Mouse (Mus musculus) spleen, postnatal 36 days (tissue): ENCODE measurements around the gene Irs1.

Experiments used
- DNase-seq, 2 experiments: peaks; one replicate each; pipeline ENCODE4 v3.0.0; 2022; ENCODE audit warnings: low spot score in 2 of 2, mixed read lengths in 1 of 2

The Irs1 gene

DNA sequence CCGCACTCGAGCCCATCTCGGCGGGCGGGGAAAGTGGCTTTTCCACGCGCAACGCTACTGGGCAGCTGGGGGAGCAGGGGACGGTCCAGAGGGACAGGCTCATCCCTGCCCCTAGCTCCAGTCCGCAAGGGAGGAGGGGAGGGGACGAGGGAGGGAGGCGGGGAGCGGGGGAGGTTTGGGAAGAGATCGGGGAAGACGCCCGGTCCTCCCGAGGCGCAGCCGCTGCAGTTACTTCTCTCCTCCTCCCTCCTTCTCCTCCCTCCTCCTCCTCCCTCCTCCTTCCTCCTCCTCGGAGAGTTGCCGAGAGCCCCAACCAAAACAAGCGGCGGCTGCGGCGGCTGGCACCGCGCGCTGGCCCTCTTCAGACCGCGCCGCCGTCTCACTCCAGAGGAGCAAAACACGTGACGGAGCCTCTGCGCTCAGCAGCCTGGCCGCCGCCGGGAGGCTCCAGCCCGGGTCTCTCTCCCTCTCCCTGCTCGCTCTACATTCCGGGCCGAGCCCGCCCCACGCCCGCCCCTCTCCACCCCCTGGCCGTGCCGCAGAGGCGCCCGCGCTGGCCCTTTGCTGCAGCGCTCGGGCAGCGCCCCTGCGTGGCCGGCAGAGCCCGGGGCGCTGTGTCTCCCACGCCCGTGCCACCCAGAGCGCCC is at the start of gene Irs1:
TSS of gene Irs1 (minus strand) at position 266 of the 647 bp plus-strand sequence.
- DNase-seq, result peak; percentile 29 to 44

DNA sequence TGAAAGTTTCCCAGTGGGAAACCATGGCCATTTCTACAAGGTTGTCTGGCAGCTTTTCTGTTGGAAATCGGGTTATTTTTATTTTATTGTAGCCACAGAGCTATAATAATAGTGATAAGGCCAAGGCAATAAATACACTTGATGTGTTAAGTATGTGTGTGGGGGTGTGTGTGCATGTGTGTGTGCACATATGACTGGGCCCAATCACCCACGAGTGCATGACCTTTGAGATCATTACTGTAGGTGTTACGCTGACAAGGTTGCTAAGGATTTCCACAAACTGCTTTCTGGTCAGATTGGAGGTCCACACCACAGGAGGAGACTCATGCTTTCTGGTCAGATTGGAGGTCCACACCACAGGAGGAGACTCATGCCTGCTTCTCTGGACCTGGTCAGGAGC is 43.3 kb upstream of the Irs1 start:
- DNase-seq, result no peak

DNA sequence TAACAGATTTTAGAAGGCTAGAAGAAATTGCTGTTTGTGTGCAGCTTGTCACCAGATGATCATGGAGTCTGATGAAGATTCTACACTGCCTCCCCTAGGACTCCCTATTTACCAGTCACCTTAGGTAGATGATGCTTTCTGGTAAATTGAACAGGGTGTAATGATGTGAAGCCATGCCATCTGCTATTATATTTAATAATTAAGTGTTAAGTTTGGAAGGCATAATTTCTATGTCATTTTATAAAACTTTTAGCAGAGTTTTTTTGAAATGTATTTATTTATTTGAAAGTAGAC is 38.7 kb upstream of the Irs1 start:
- no peak for DNase-seq

DNA sequence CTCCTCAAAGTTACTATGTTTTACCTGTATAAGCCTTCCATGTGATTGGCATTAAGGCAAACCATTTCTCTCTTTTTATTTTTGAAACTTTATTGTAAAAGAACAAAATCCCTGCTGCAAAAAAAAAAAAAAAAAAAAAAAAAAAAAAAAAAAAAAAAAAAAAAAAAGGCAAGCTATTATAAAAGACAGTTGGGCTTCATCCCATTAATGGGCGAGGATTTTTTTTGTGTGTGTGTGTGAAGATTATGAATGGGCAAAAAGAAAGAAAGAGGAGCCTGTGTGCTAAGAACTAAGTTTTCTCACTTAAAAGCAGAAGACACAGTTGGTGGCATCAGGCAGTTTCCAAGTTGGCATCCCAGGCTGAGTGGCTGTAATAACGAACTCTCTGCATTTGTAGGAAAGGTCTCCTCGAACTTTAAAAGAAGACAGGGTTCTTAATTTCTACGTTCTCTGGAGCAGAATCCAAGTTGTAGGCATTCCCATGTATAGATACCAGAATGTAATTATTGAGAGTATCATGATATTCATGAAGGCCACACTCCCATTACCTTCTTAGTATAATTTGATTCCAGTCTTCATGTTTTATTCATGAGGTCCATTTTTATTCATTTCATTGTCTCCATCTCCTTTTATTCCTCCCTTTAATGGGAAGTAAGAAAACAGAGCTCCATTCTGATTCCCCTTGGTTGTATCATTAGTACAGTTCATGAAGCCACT is 38.2 kb upstream of the Irs1 start:
- DNase-seq, result no peak

DNA sequence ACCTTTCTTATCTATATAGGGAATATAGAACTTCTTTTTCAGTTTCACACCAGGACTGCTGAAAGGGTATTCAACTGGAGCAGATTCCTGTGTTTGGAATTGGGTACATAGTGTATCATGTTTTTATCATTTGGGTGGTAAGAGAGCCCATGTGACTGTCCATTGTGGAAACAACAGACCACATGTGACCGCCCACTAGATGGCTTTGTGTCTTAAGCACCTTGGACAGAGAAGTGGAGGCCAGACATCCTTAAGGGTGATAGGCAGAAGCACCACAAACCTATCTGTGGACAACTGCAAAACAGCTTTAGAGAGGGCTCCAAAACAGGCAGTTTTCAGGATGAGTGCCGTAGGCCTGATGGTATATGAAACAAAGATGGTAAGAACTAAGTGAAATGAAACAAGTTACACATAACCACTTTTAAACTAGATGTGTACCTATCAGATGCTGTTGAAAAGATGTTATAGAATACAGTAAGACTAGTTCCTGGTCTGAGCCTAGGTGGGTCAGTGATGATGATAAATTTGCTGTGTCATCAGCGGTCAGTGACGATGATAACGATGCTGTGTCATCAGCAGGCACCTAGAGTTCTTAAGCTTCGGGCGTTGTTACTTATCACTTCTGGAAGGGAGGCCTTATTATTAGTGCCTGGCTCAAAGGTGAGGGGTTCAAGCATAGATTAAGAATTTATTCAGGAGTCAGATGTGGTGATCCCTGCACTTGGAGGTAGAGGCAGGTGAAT is 37.0 kb upstream of the Irs1 start:
- DNase-seq, result no peak

DNA sequence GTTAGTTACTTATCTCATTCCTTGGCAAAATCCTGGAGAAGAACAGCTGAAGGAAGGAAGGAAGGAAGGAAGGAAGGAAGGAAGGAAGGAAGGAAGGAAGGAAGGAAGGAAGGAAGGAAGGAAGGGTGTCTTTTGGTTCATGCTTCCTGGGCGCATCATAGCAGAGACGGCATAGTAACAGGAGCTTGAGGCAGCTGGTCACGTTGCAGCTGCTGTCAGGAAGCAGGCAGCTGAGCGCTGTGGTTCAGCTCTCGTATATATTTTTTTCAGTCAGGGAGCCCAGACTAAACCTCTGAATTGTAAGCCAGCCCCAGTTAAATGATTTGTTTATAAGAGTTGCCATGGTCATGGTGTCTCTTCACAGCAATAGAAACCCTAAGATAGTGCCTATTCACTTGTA is 34.9 kb upstream of the Irs1 start:
- no peak for DNase-seq

DNA sequence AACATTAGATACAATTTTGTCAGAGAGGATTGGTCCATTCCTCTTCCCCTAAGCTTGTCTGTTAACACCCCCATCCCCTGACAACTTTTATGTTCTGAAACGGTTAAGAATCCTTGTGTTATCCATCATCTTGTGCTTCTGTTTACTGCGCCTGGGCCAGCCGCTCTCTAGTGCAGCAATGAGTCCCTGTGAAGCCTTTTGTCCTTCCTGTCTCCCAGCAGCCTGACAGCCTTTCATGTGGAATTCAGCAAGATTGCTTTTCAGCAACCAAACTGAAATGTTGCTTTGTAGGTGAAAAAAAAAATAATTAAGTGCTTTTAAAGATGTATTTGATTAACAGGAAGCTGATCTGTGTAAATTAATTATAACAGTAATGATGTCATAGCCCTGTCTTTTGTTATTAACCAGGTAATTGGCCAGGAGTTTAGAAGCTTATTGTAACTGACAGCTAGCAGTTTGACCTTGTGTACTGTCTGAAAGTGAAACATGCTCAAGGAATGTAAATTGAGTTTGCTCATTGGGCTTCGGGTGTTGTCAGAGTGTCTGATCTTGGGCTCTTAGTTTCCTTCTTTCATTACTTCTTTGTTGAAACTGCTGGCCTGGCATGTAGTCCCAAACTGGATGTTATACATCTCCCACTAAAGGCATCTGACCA is 33.0 kb upstream of the Irs1 start:
- no peak for DNase-seq

DNA sequence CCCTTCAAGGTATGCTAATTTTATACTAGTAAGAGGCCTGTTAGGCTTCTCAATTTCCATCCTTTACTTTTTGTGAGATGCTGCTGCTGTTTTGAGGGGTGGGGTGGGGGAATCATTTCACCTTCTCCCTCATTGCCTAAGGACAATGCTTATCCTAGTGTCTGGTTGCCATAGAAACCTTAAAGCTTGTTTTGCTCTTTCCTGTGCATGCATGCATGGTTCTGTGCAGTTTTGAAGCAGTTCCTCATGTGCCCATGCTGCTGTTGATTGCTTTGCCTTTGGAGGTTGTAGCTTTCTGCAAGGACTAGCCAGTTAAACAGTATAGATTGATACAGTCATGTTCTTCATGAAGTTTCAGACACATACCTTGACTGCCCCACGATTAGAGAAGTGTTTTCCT is 30.2 kb upstream of the Irs1 start:
- no peak for DNase-seq

DNA sequence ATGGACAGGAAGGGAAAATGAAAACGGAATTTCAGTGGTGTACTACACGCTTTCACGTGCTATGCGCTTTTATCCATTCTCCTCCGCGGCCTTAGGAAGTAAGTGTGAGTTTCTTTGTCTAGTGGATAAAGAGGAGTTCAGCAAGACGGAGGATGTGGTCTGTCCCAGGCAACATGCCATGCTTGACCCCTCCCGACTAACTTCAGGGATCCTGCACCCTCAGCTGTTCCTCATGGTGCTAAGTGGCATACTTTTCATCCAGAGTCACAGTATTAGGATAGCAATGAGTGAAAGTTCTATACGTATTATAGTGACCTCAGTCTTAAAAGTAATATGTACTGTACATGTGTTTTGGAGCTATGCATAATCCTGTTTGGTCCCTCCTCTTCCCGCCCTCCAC is 29.6 kb upstream of the Irs1 start:
- no peak for DNase-seq

DNA sequence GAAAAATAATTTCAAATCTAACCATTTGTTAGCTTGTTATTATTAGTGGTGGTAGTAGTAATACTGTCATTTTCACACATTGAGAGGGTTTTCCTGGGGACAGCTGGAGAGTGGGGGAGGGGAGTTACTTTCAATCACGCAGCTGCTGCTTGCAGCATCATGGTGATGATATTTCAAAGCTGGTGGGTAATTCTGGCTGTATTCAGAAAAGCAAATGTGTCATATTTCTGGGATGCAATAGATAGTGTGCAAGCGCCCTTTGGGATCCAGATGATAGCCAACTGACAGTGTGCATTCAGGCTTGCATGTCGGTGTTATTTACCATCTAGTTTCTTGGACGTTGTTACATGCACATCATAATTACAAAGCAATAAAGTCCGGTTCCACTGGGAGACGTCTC is 29.2 kb upstream of the Irs1 start:
- DNase-seq, result no peak

DNA sequence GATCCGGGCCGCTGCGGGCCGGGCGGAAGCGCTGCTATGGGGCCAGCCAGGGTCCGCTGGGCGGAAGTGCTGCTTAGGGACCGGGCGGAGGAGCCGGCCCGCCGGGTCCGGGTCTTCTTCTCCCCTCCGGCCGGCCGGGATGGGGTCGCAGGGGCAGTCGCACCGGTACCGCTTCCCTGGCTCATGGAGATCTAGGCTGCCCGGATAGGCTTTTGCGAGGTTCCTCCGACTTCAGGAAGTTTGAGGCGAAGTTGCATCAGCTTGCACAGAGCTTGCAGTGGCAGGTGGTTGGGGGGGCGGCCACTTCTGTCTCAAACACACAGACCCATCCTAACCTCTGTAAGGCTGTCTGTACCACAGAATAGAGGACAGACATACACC is 25.5 kb upstream of the Irs1 start:
- peak in 1 of 2 experiments; percentile 32 for DNase-seq

DNA sequence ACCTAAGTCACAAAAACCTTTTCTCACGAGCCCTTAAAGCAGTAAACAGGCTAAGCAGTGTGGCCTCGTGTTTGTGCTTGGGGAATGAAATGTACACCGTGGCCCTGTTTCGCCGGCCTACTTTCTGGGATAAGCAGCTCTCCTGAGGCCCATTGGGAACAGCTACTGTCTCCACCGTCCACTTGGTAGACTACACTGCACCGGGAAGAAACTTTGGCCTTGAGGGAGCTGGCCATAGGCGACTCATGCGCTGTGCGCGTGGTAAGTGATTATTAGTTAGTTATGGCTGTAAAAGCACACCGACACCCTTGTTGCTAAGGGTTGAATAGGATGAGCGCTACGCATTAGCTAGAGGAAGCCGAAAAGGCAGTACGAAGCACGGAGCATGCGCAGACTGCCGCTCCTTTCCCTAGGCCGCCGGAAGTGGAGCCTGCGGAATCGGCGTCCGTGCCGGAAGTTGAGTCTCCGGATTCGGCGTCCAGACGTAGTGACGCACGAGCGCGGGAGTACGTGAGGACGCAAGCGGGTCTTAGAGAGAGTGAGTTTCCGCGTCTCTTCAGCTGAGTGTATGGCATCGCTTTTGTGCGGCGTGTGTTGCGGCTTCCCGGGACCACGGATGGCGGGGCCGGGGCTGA is 25.0 kb upstream of the Irs1 start, which contains the start of gene Rhbdd1:
TSS of gene Rhbdd1 (plus strand) at position 342 of the 635 bp plus-strand sequence.
- DNase-seq, result peak; percentile 94 to 96

DNA sequence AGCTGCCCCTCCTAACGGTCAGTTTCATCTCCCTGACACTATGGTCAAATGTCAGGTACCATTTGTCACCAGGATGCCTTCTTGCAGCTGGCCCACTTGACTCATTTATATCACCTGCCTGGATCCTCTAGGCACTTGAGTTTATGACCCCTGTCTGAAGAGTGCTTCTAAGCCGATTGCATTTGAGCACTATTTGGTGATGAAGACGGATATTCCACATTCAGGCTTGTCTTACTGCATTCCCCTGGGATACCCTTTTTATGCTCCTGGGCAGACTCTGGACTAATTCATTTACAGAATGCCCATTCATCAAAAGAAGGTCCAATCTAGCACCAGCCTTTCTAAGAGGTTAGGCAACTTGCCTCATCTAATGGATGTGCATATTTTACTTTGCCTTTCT is 13.3 kb upstream of the Irs1 start:
- DNase-seq, result no peak

DNA sequence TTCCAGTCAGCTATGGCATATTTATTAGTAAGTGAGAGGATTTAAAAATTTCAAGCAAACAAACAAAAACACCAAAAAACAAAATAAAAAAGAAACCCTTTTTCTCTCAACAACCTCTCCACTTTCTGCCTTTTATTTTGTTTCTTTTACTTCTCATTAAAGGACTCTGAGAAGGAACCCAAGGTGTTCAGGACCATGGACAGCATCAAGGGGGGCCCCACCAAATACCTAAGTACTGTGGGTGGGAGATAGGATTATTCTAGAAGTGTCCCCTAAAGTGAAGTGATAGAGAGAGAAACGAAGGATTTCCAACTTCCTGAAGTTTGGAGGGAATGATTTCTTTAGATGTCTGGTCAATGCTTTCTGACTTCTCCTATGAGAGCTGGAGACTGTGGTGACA is 7.4 kb upstream of the Irs1 start:
- DNase-seq, result no peak

DNA sequence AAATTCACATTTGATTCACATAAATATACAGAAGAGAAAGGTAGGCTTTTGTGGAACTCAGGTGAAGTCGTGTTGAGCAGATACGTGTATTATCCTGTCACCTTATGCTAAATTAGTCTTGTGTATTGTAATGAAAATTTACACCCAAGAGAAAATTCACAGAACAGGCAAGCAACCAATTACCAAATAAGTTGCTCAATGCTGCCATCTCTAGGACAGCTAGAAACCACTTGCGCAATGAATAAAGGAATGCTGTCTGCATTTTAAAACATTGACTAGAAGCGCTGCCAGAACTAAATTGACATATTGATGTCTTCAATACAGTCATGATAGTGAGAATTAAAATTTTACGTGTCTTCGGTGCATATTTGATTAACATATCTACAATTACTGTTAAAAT is 2.9 kb upstream of the Irs1 start:
- peak in 1 of 2 experiments; percentile 12 for DNase-seq

DNA sequence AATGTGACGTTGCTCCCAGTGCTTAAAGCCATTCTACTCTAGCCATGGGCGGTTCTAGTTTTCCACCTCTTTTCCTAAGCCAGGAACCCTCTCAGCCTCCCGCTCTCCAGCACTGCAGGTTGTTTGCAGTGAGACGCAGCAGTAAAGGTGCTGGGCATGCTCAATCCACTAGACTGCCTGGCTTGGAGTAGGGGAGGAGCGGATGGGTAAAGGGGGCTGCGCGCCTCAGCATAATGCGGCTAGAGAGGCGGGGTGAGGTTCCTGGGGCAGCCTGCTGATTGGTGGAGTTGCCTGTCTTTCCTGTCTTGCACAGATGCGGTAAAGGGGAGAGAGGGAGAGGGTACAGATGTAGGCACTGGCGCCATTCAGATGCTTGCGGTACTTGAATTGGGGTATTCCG is 1.6 kb upstream of the Irs1 start:
- DNase-seq, result no peak

DNA sequence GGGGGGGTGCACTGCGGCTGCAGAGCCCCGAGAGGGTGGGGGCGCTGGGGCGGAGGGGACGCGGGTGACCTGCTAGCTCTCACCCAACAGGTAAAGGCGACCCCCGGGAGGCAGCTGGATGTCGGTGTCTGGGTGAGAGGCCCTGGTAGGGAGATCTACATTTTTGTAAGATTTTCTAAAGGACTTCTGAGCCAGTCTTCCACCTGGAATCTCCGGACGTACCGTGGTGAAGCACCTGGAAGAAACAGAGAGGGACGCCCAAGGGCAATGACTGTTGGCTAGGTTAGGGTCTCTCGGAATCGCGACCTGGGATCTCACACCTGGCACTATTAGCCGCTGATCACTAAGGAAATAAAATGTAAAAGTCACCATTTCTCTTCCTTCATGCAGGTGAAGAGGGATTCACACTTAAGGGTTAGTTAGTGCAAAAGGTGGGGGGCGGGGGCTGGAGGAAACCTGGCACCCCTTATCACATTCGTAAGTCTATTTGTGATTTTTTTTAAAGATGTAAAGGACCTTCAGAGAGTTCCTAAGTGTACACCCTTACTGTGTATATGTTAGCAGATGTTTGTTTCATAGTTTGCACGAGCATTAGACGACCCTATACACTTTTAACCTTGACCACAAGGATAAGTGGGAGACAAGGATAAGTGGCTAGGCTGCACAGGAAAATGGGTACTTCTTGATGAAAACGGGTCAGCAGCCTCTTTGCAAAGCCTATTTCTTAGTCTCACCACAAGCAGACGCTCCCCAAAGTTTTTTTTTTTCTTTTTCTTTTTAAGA is 905 bp upstream of the Irs1 start:
- no peak for DNase-seq

DNA sequence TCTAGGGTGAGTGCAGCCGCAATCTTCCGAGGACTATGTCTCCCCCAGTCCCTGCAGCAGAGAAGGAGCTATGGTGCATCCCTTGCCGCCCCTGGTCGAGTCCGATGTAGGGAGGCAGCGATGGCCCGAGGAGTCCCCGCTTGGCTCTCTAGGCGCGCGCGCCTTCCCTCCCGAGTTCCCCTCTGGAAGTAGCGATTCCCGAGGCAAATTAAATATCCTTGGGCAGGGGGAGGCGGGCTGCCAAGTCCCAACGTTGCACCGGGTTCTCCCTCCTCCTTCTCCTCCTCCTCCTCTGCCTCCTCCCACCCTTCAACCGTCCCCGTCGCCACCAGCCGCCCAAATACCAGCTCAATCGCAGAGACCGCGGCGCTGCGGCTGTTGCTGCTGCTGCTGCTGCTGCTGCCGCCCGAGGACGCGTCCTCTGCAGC is 479 bp downstream of the Irs1 start:
- peak in 1 of 2 experiments; percentile 25 for DNase-seq

DNA sequence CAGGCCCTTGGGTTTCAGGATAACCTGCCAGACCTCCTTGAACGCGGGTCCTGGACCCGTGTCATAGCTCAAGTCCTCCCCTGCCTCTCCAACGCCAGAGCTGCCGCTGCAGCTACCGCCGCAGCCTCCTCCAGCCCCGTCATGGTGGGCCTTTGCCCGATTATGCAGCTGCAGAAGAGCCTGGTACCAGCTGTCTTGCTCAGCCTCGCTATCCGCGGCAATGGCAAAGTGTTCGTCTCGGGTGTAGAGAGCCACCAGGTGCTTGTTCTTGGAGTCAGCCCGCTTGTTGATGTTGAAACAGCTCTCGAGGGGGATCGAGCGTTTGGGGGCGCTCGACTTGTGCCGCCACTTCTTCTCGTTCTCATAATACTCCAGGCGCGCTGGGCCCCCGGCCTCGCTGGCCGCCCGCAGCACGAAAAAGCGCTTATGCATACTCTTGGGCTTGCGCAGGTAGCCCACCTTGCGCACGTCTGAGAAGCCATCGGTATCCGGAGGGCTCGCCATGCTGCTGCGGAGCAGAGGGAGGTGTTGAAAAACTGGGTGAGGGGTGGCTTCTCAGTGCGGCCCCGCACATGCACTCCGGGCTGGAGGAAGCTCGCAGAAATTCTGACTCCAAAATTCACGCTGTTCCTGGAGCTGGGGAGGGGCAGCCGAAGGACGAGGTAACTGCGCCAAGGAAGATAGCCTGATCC is 1.1 kb downstream of the Irs1 start:
- peak in 1 of 2 experiments; percentile 29 for DNase-seq

DNA sequence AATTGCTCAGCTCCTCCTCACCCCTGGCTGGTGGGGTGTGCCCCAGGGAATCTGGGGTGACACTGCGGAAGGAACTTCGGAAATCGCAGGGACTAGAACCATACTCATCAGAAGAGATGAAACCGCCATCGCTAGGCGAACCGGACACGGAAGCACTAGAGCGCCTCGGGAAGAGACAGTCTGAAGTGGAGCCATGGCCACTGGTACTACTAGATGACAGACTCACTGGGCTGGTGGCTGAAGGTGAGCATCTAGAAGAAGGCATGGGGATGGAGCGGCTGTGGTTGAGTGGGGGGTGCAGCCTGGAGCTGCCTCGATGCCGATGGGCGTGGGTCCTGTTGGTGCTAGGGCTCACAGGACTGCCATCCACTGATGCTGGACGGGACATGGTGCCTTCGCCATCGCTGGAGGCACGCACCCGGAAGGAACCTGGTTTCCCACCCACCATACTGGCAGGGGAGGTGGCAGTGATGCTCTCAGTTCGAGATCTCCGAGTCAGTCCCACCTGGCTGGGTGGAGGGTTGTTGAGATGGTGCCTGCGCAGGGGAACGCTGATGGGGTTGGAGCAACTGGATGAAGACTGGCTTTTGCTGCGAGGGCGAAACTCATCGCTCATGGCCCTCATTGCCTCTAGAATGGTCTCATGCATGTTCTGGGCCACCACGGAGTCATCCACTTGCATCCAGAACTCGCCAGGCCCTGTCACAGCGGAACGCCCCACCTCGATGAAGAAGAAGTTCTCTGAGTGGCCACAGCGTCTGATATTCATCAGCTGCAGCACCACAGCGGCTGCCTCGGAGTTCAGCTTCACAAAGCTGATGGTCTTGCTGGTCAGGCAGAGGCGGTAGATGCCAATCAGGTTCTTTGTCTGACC is 1.9 kb downstream of the Irs1 start:
- no peak for DNase-seq
